Mouse (Mus musculus) hindbrain, embryonic 13.5 days (tissue): ENCODE results near the gene 1700019N19Rik. TPM values are rescaled to one million over a fixed set of nuclear protein-coding genes. Genes with fewer than 3 reads are reported as not detected.

Experiments
- ATAC-seq: fragments of 200-750 bp; cut with Nextera tagmentation; 2 replicates; pipeline ENCODE4 v1.8.0; 2017; ENCODE audit warnings: moderate TSS enrichment; ENCODE audit not compliant: low FRiP score
- H3K27ac ChIP-seq: fragments of 300-500 bp; sonication (generic); 2 replicates; pipeline ENCODE4 v1.5.1; 2015; ENCODE audit warnings: inconsistent platforms, mild to moderate bottlenecking, moderate library complexity
- H3K27me3 ChIP-seq: fragments of 300-500 bp; sonication (generic); 2 replicates; pipeline ENCODE4 v1.6.1; 2015; ENCODE audit warnings: mild to moderate bottlenecking, inconsistent platforms
- H3K36me3 ChIP-seq: fragments of 300-500 bp; sonication (generic); 2 replicates; pipeline ENCODE4 v1.6.1; 2015; ENCODE audit warnings: mild to moderate bottlenecking, inconsistent platforms
- H3K4me1 ChIP-seq: fragments of 300-500 bp; sonication (generic); replicated peaks from 2 replicates; pipeline ENCODE4 v1.6.1; 2015; ENCODE audit warnings: inconsistent platforms
- H3K4me2 ChIP-seq: fragments of 300-500 bp; sonication (generic); 2 replicates; pipeline ENCODE4 v1.6.1; 2015; ENCODE audit warnings: inconsistent platforms, mild to moderate bottlenecking, moderate library complexity
- H3K4me3 ChIP-seq: fragments of 300-500 bp; sonication (generic); 2 replicates; pipeline ENCODE4 v1.5.1; 2015; ENCODE audit warnings: mild to moderate bottlenecking, inconsistent platforms
- H3K9ac ChIP-seq: fragments of 300-500 bp; sonication (generic); 2 replicates; pipeline ENCODE4 v1.6.1; 2015; ENCODE audit warnings: mild to moderate bottlenecking, inconsistent platforms
- H3K9me3 ChIP-seq: fragments of 300-500 bp; sonication (generic); 2 replicates; pipeline ENCODE4 v1.6.1; 2016; ENCODE audit warnings: inconsistent platforms
- WGBS: fragments of 180-500 bp; shearing (Covaris S2); methylation state at CpG from one replicate; pipeline ENCODE4 v1.1.7; 2015; 5-methylcytosine and 5-hydroxymethylcytosine counted together
- polyA plus RNA-seq: library from polyadenylated mRNA; unstranded; fragments of >200 nt; fragmentation: Nextera tagmentation; extraction: Ambion mirVana; gene quantifications from 2 replicates; pipeline ENCODE4 v1.2.1, GENCODE M21; 2015

Gene 1700019N19Rik
- polyA plus RNA-seq: not detected in 2 replicates

DNA sequence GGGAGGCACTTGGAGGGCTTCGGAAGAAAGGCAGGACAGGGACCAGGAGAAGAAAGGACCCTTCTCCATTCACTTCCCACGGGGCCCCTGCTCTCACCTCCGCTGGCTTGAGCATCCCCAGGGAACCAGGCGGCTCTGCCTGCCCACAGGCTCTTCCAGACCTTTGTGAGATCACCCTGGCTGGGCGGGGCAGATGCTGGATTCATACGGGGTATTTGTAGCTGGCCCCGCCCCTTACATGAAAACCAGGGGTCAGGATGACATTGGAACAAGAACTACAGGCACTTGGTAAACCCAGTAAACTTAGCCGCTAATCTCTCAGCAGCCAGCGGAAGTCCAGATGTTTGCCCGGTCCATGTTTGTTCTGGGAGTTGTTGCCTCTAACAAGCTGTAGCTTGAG, at the start of gene 1700019N19Rik:
TSS of gene 1700019N19Rik (minus strand) at position 178 of the 400 bp plus-strand sequence.
- peaks cover 24% of the 10 kb centered on the region for H3K36me3 ChIP-seq
- no peak within 1 kb of the TSS for H3K9ac ChIP-seq
- WGBS: 44% methylated on average over 10 of the region's 10 CpGs
- no peaks in the 10 kb centered on the region for H3K9me3 ChIP-seq
- H3K27ac ChIP-seq: 0 out of 2 replicates have a peak within 1 kb of the TSS, but pooled peaks have one; percentile 0
- H3K4me3 ChIP-seq: no peak within 1 kb of the TSS
- no peak within 1 kb of the TSS for H3K4me2 ChIP-seq
- no peaks in the 10 kb centered on the region for H3K27me3 ChIP-seq
- no peak for ATAC-seq
- peaks cover 9% of the 10 kb centered on the region for H3K4me1 ChIP-seq

DNA sequence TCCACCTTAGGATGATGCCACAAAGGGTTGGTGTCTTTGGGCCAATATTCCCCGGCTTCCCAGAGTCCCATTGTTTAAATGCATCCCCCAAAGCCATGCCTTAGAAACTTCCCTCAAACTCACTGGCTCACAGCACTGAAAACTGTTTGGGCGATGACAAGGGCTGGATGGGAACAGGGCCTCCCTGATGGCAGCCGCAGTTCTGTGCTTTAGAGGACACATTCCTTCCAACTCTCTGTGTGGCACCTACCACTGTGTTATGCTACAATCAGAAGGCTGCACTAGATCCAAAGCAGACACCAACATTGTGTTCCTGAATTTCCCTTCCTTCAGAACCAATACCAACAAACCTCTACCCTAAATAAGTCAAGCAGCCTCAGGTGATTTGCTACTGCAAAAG, 49.3 kb upstream of the 1700019N19Rik start:
- no peaks in the 10 kb centered on the region for H3K9me3 ChIP-seq
- peaks cover 49% of the 10 kb centered on the region for H3K4me1 ChIP-seq
- WGBS: 90% methylated on average over 3 of the region's 3 CpGs
- no peak for ATAC-seq
- no peak overlapping the region for H3K9ac ChIP-seq
- no peaks in the 10 kb centered on the region for H3K27me3 ChIP-seq
- no peak overlapping the region for H3K4me2 ChIP-seq
- no peak overlapping the region for H3K27ac ChIP-seq
- no peak overlapping the region for H3K4me3 ChIP-seq
- peaks cover 23% of the 10 kb centered on the region for H3K36me3 ChIP-seq

DNA sequence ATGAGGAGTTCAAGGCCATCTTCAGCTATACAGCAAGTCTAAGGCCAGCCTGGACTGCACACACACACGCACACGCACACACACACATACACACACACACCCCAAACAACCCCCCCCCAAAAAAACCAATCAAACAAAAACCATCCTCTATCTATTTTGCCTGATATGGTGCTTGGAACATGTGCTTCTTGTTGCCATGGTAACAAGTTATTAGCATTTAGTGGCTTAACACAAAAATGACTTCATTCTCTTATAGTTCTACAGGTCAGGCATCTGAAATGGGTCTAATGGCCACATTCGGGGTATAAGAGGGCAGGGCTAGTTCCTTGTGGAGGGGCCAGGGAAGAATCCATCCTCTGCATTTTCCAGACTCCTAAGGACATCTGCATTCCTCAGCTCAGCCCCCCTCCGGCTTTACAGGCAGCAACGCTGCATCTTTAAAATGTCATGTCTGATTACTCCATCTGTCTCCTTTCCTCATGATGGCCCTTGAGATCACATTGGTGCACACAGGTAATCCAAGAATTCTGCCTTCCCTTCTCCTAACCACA, 46.5 kb upstream of the 1700019N19Rik start:
- Histone ChIP-seq H3K27me3 (no peaks in the 10 kb centered on the region), H3K9me3 (no peaks in the 10 kb centered on the region), H3K27ac (peak overlapping the region; percentile 70), H3K4me2 (no peak overlapping the region), H3K4me1 (peaks cover 53% of the 10 kb centered on the region), H3K36me3 (peaks cover 10% of the 10 kb centered on the region), H3K4me3 (no peak overlapping the region), H3K9ac (no peak overlapping the region)
- WGBS: 66% methylated on average over 5 of the region's 5 CpGs
- ATAC-seq: peak; percentile 34; the same call in 1 of the 2 replicates

DNA sequence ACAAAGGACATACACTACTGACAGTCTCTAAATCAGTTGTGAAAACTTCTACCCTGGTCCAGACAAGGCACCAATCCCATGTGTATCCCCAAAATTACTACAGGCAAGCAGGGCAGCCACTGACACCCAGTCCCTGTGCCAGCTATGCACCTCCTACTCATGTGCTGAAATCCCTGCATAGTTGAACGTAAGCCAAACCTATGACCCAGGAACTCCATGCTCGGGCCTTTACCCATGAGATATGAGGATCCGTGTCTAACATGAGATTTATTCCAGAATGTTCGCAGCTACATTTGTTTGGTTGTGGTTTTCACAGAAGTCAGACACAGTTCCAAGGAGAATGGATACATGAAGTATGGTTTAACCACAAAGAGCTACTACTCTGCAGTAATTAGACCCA, 45.5 kb upstream of the 1700019N19Rik start:
- WGBS: 83% methylated on average over 4 of the region's 4 CpGs
- no peak for ATAC-seq
- H3K27ac ChIP-seq: peak overlapping the region; percentile 44; the same call in 1 of the 2 replicates

DNA sequence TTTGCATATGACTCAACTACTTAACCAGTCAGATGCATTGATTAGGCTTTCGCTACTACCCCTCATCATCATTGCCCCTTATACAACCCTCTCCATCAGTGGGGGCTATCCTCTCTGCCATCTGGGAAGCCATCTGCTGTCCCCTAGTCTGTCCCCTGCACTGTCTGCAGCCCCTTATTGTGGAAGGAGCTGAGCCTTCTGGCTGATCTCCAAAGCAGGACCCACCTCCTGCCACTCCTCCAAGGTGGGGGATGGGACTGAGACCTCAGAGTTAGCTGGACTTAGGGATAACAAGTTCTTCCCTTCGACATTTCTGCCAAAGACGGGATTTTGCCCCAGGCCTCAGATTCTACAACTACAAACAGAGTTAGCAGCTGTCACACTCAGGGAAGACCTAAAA, 45.1 kb upstream of the 1700019N19Rik start:
- H3K27ac ChIP-seq: peak overlapping the region; percentile 30; the same call in 1 of the 2 replicates

More for the DNA sequence above, 45.5 kb upstream of the 1700019N19Rik start:
- Histone ChIP-seq H3K9me3 (no peaks in the 10 kb centered on the region), H3K27me3 (no peaks in the 10 kb centered on the region), H3K36me3 (0 out of 2 replicates have a peak, but pooled peaks cover under 1% of the 10 kb centered on the region), H3K4me3 (no peak overlapping the region), H3K9ac (no peak overlapping the region), H3K4me1 (peaks cover 53% of the 10 kb centered on the region), H3K4me2 (no peak overlapping the region)

DNA sequence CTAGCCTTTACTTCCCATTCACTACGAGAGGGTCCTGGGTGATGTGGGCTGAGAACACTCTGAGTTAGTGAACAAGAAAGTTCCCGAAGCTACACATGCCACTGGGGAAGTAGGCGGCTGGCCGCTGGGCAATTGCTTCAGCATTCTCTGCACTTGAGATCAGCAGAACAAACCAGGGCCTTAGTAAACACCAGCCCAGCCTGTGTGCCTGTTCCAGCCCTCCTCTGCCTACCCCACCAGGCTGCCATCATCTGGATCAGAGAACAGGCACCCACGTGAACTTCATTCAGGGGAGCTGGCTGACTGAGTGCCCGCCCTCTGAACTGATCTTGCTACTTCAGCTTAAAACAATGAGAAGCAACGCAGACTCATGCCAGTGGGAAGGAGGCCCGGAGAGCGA, 44.4 kb upstream of the 1700019N19Rik start:
- H3K4me1 ChIP-seq: peaks cover 61% of the 10 kb centered on the region
- H3K27me3 ChIP-seq: no peaks in the 10 kb centered on the region
- no peaks in the 10 kb centered on the region for H3K36me3 ChIP-seq
- ATAC-seq: no peak
- WGBS: 64% methylated on average over 9 of the region's 9 CpGs
- no peaks in the 10 kb centered on the region for H3K9me3 ChIP-seq
- no peak overlapping the region for H3K4me3 ChIP-seq
- no peak overlapping the region for H3K9ac ChIP-seq
- H3K4me2 ChIP-seq: no peak overlapping the region
- no peak overlapping the region; the same call in 1 of the 2 replicates for H3K27ac ChIP-seq

More for the DNA sequence above, 45.1 kb upstream of the 1700019N19Rik start:
- H3K9ac ChIP-seq: no peak overlapping the region
- H3K4me1 ChIP-seq: peaks cover 57% of the 10 kb centered on the region
- no peaks in the 10 kb centered on the region for H3K27me3 ChIP-seq
- ATAC-seq: no peak
- H3K4me3 ChIP-seq: no peak overlapping the region
- 54% methylated on average over 3 of the region's 3 CpGs for WGBS
- H3K4me2 ChIP-seq: no peak overlapping the region
- no peaks in the 10 kb centered on the region for H3K9me3 ChIP-seq
- H3K36me3 ChIP-seq: no peaks in the 10 kb centered on the region

DNA sequence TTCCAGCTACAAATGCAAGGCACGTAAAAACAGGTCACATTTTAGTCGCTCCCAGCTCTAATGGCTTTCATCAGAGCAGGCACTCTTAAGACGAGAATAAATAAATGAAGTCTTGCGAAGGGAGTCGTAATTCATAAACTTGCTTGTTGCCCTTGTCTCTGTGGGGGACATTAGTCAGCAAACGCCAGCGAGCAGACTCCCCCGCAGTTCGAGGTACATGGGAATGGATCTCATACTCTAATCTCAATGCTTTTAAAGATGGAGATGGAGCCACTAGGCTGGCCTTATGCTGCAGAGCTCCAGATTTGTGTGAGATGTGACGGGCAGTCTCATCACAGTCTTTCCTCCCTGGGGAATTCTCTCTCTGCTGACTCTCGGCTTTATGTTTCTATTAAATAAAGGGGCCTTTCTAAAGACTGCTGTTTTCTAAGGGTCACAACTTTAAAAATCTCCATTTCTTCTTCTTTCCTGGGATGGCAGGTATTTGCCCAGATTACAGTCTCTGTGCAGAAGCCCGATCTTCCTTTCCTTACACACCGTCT, 39.4 kb upstream of the 1700019N19Rik start:
- no peak overlapping the region for H3K4me2 ChIP-seq
- H3K36me3 ChIP-seq: no peaks in the 10 kb centered on the region
- no peaks in the 10 kb centered on the region for H3K27me3 ChIP-seq
- peaks cover 56% of the 10 kb centered on the region for H3K4me1 ChIP-seq
- H3K27ac ChIP-seq: peak overlapping the region; percentile 66
- ATAC-seq: no peak
- no peak overlapping the region for H3K9ac ChIP-seq
- H3K9me3 ChIP-seq: no peaks in the 10 kb centered on the region
- no peak overlapping the region for H3K4me3 ChIP-seq
- WGBS: 51% methylated on average over 13 of the region's 13 CpGs

DNA sequence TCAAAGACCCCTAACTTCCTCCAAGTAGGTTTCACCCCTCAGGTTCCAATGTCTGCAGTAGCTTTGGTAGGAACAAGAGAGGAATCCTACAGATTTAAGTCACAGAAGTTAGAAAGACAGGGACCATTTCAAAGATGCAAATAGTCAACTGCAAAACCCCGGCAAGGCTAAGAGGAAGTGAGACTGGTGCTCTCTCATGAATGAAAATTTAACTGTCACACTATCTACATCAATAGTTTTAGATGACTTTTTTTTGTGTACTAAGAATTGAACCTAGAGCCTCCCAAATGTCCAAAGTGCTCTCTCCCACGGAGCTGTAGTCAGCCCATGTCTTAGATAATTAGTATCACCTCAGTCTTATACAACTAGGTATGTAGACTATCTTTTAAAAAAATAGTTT, 38.7 kb upstream of the 1700019N19Rik start:
- Histone ChIP-seq H3K9ac (no peak overlapping the region), H3K4me3 (no peak overlapping the region), H3K36me3 (no peaks in the 10 kb centered on the region), H3K27me3 (no peaks in the 10 kb centered on the region), H3K9me3 (no peaks in the 10 kb centered on the region), H3K4me2 (no peak overlapping the region), H3K27ac (no peak overlapping the region), H3K4me1 (peaks cover 53% of the 10 kb centered on the region)
- 69% methylated on average over 2 of the region's 2 CpGs for WGBS
- ATAC-seq: no peak

DNA sequence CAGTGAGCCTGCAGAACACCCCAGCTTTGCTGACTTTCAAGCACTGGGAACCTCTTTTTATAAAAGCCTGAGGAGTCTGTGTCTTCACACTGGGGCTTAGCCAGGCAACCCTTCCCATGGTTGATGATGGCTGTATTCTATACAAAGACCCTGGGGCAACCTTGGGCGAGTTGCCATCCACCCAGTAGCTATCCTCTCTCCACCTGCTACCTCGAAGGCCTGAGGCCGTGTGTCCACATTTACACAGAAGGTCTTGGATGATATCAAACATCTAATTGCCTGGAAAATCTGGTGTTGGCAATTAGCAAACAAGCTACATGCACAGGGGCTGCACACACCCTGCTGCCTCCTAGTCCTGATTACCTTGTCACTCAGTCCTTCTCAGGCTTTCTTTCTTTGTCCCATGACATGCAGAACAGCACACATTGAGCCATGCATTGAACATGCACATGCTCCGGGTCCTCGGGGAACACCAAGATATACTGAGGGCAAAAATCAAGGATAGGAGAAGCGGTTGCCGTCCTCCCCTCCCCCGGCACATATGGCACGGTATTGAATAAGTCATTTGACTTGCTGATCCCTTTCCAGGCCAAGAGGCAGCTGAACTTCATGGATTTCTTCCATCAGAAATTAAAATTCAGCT, 37.1 kb upstream of the 1700019N19Rik start:
- Histone ChIP-seq H3K36me3 (no peaks in the 10 kb centered on the region), H3K4me3 (no peak overlapping the region), H3K27ac (peak overlapping the region; percentile 81), H3K27me3 (no peaks in the 10 kb centered on the region), H3K9me3 (no peaks in the 10 kb centered on the region), H3K4me1 (peaks cover 53% of the 10 kb centered on the region), H3K9ac (no peak overlapping the region), H3K4me2 (no peak overlapping the region)
- WGBS: 38% methylated on average over 9 of the region's 9 CpGs
- peak; percentile 45 for ATAC-seq

DNA sequence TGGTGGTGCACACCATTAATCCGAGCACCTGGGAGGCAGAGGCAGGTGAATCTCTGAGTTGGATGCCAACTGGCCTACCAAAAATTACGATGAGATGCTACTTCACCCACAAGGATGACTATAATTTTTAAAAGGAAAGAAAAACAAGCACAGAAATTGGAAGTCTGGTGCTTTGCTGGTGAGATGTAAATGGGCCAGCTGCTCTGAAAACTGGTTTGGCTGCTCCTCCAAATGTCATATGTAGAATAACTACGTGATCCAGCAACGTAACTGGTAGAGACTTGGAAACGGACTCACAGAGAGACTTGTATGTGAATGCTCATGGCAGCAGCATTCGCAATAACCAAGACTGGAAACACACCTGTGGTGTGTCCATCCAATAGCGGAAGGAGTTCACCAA, 35.9 kb upstream of the 1700019N19Rik start:
- WGBS: 91% methylated on average over 7 of the region's 7 CpGs
- no peak for ATAC-seq
- H3K27me3 ChIP-seq: no peaks in the 10 kb centered on the region
- H3K27ac ChIP-seq: peak overlapping the region; percentile 63
- peaks cover 9% of the 10 kb centered on the region for H3K36me3 ChIP-seq
- peaks cover 53% of the 10 kb centered on the region for H3K4me1 ChIP-seq
- no peaks in the 10 kb centered on the region for H3K9me3 ChIP-seq
- no peak overlapping the region for H3K9ac ChIP-seq
- H3K4me3 ChIP-seq: no peak overlapping the region
- H3K4me2 ChIP-seq: no peak overlapping the region

DNA sequence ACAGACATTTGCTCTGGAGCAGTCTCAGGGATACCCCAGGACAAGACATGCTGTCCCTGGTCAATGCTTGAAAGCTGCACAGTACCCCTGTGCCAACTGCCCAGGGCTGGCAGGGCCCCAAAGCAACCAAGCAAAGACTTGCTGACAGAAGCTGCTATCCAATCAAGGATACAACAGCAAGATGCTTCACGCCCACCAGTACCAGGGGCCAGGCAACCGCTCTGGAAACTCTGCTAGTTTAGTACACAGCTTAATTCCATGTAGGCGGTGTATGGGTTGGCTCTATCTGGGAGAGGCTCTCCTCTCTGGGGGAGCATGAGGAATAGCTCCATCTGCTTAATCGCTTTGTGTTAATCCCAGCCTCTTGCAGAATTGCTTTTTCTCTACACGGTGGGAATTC, 35.3 kb upstream of the 1700019N19Rik start:
- no peak overlapping the region for H3K9ac ChIP-seq
- WGBS: 56% methylated on average over 5 of the region's 5 CpGs
- ATAC-seq: no peak
- no peaks in the 10 kb centered on the region for H3K9me3 ChIP-seq
- H3K27me3 ChIP-seq: no peaks in the 10 kb centered on the region
- H3K27ac ChIP-seq: peak overlapping the region; percentile 63
- H3K4me1 ChIP-seq: peaks cover 51% of the 10 kb centered on the region
- H3K4me2 ChIP-seq: no peak overlapping the region
- H3K36me3 ChIP-seq: peaks cover 15% of the 10 kb centered on the region
- H3K4me3 ChIP-seq: no peak overlapping the region

DNA sequence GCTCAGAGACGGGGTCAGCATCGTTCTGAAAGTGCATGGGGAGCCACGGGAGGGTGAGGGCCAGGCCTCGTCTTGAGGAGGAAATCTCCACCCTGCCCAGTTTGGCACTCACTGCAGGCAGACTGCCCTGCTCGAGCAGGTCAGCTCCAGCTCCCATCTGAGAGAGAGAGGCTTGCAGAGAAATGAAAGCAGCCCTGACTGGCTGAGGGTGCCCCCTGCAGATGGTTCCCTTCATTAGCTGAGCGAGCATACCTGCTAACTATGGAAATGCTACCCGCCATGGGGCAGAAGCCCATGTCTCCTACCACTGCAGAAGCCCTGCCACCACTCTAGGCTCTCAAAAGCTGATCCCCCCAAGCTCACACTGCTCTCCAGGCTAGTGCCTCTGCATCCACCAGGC, 33.4 kb upstream of the 1700019N19Rik start:
- H3K36me3 ChIP-seq: peaks cover 25% of the 10 kb centered on the region
- no peaks in the 10 kb centered on the region for H3K9me3 ChIP-seq
- H3K4me3 ChIP-seq: no peak overlapping the region
- WGBS: 63% methylated on average over 7 of the region's 7 CpGs
- no peak overlapping the region for H3K4me2 ChIP-seq
- no peak for ATAC-seq
- no peaks in the 10 kb centered on the region for H3K27me3 ChIP-seq
- H3K27ac ChIP-seq: 0 out of 2 replicates have a peak overlapping the region, but pooled peaks have one; percentile 8
- H3K4me1 ChIP-seq: peaks cover 45% of the 10 kb centered on the region
- H3K9ac ChIP-seq: no peak overlapping the region
